In genomic region chr9:35175251-35176123, GRCm38 (mm10) we compare ENCODE assay signal across 8 mouse cellular contexts. TPM values are rescaled to one million over a fixed set of nuclear protein-coding genes. Genes with fewer than 3 reads are reported as not detected.
DNase-seq lines count a peak whose midpoint lies in the region; ATAC-seq and TF ChIP-seq lines count a peak whose summit lies in the region.

Dcps (minus strand) TSS chr9:35176061.

- no peak for TF ChIP-seq CTCF in C2C12 (IDR thresholded peaks at IDR 0.05; ENCODE audit: control insufficient read depth, insufficient read depth, insufficient read length)
- TF ChIP-seq CTCF in brain, embryonic 14.5 days (IDR thresholded peaks at IDR 0.05; ENCODE audit: borderline replicate concordance, extremely low read depth, insufficient read depth, insufficient read length): peak; percentile 20; the same call in 1 of the 2 replicates
- TF ChIP-seq CTCF in liver, adult 2 months (IDR thresholded peaks at IDR 0.05; ENCODE audit: low read depth, low read length): 0 out of 2 replicates have a peak, but pooled peaks have one; percentile 27

- peaks cover 4% of the 10 kb centered on the region for H3K9me3 ChIP-seq in erythroblast, embryonic 14.5 days (ENCODE audit: control insufficient read depth, low read length)
- no peaks in the 10 kb centered on the region for H3K9me3 ChIP-seq in heart, embryonic 11.5 days (replicated peaks; ENCODE audit: control insufficient read depth, low read length)
- no peaks in the 10 kb centered on the region for H3K9me3 ChIP-seq in kidney, embryonic 16.5 days (ENCODE audit: low read length)

- H3K4me1 ChIP-seq in erythroblast, embryonic 14.5 days (ENCODE audit: control insufficient read depth): peaks cover 44% of the 10 kb centered on the region
- H3K4me1 ChIP-seq in heart, embryonic 11.5 days (ENCODE audit: control insufficient read depth, insufficient read depth, low read length): no peaks in the 10 kb centered on the region
- peaks cover 17% of the 10 kb centered on the region for H3K4me1 ChIP-seq in kidney, embryonic 16.5 days (ENCODE audit: insufficient read depth, low read length)
- peaks cover 3% of the 10 kb centered on the region for H3K4me1 ChIP-seq in liver, adult 2 months (ENCODE audit: control insufficient read depth, insufficient read depth, low read length)

- H3K9ac ChIP-seq in heart, embryonic 11.5 days (ENCODE audit: low read depth, low read length): peak within 1 kb of the TSS; percentile 79
- H3K9ac ChIP-seq in kidney, embryonic 16.5 days (replicated peaks; ENCODE audit: low read length): peak within 1 kb of the TSS; percentile 79
- H3K9ac ChIP-seq in liver, adult 2 months (ENCODE audit: low read depth, low read length): peak within 1 kb of the TSS; percentile 75

- peak within 1 kb of the TSS; percentile 53 for H3K4me3 ChIP-seq in C2C12 (ENCODE audit: insufficient read depth, poor library complexity, severe bottlenecking)
- peak within 1 kb of the TSS; percentile 76 for H3K4me3 ChIP-seq in erythroblast, embryonic 14.5 days (replicated peaks)
- H3K4me3 ChIP-seq in heart, embryonic 11.5 days (ENCODE audit: low read depth, low read length): peak within 1 kb of the TSS; percentile 64
- peak within 1 kb of the TSS; percentile 80 for H3K4me3 ChIP-seq in kidney, embryonic 16.5 days (ENCODE audit: low read length)
- peak within 1 kb of the TSS; percentile 71 for H3K4me3 ChIP-seq in liver, adult 2 months (ENCODE audit: insufficient read depth, low read depth, low read length)
- H3K4me3 ChIP-seq in myocyte: peak within 1 kb of the TSS; percentile 68

- H3K27ac ChIP-seq in heart, embryonic 11.5 days (ENCODE audit: low read depth, low read length): peak within 1 kb of the TSS; percentile 81; the same call in 1 of the 2 replicates
- peak within 1 kb of the TSS; percentile 92 for H3K27ac ChIP-seq in kidney, embryonic 16.5 days (ENCODE audit: low read length)
- peak within 1 kb of the TSS; percentile 82 for H3K27ac ChIP-seq in liver, adult 2 months (replicated peaks; ENCODE audit: insufficient read depth, low read depth, low read length)

- peak within 1 kb of the TSS; percentile 77 for H3K4me2 ChIP-seq in heart, embryonic 11.5 days
- peak within 1 kb of the TSS; percentile 77 for H3K4me2 ChIP-seq in kidney, embryonic 16.5 days (replicated peaks; ENCODE audit: low read depth, low read length)
- H3K4me2 ChIP-seq in myocyte (ENCODE audit: low read depth): peak within 1 kb of the TSS; percentile 98

- peak; percentile 36; the same call in 1 of the 2 replicates for TF ChIP-seq POLR2A in brain, embryonic 14.5 days (IDR thresholded peaks at IDR 0.05; ENCODE audit: borderline replicate concordance, extremely low read depth, insufficient read depth, insufficient read length, poor library complexity, severe bottlenecking)
- peak; percentile 63 for TF ChIP-seq POLR2A in liver, adult 2 months (IDR thresholded peaks at IDR 0.05; ENCODE audit: extremely low read depth, insufficient read depth, low read length)
- TF ChIP-seq POLR2A in myocyte (IDR thresholded peaks at IDR 0.05; ENCODE audit: insufficient read length, low read depth): peak; percentile 70

- H3ac ChIP-seq in C2C12 (ENCODE audit: control insufficient read depth, insufficient read length, low read depth) (peak within 1 kb of the TSS; percentile 78), myocyte (ENCODE audit: control insufficient read depth, insufficient read length) (peak within 1 kb of the TSS; percentile 3)

- H3K27me3 ChIP-seq in C2C12 (ENCODE audit: control insufficient read depth, insufficient read depth, insufficient read length): no peaks in the 10 kb centered on the region
- no peaks in the 10 kb centered on the region for H3K27me3 ChIP-seq in erythroblast, embryonic 14.5 days (ENCODE audit: control insufficient read depth)
- no peaks in the 10 kb centered on the region for H3K27me3 ChIP-seq in heart, embryonic 11.5 days (ENCODE audit: control insufficient read depth, insufficient read depth, low read length)
- H3K27me3 ChIP-seq in kidney, embryonic 16.5 days (ENCODE audit: insufficient read depth, low read length): no peaks in the 10 kb centered on the region
- no peaks in the 10 kb centered on the region for H3K27me3 ChIP-seq in liver, adult 2 months (ENCODE audit: control insufficient read depth, insufficient read depth, low read length)
- H3K27me3 ChIP-seq in myocyte (ENCODE audit: control insufficient read depth, insufficient read depth, insufficient read length): no peaks in the 10 kb centered on the region
- no peaks in the 10 kb centered on the region for H3K27me3 ChIP-seq in splenic B cell, adult 2 months (ENCODE audit: control insufficient read depth, insufficient read depth, low read length, poor library complexity, severe bottlenecking)

- H3K79me2 ChIP-seq in C2C12 (ENCODE audit: control insufficient read depth, insufficient read depth): peaks cover 25% of the 10 kb centered on the region
- H3K79me2 ChIP-seq in liver, adult 2 months (ENCODE audit: control insufficient read depth, insufficient read depth, low read length): no peaks in the 10 kb centered on the region
- H3K79me2 ChIP-seq in myocyte (ENCODE audit: control insufficient read depth, insufficient read depth): peaks cover 8% of the 10 kb centered on the region

- H3K36me3 ChIP-seq in C2C12 (ENCODE audit: control insufficient read depth, insufficient read depth): no peaks in the 10 kb centered on the region
- peaks cover 32% of the 10 kb centered on the region for H3K36me3 ChIP-seq in erythroblast, embryonic 14.5 days (ENCODE audit: control insufficient read depth)
- no peaks in the 10 kb centered on the region for H3K36me3 ChIP-seq in heart, embryonic 11.5 days (ENCODE audit: control insufficient read depth, insufficient read depth, low read length)
- peaks cover 4% of the 10 kb centered on the region; the same call in 1 of the 2 replicates for H3K36me3 ChIP-seq in kidney, embryonic 16.5 days (ENCODE audit: insufficient read depth, low read length)
- H3K36me3 ChIP-seq in liver, adult 2 months (ENCODE audit: control insufficient read depth, insufficient read depth, low read length): peaks cover 4% of the 10 kb centered on the region
- H3K36me3 ChIP-seq in myocyte (ENCODE audit: control insufficient read depth, insufficient read depth): peaks cover 5% of the 10 kb centered on the region
- no peaks in the 10 kb centered on the region for H3K36me3 ChIP-seq in splenic B cell, adult 2 months (ENCODE audit: control insufficient read depth, insufficient read depth, low read length, poor library complexity, severe bottlenecking)

- under 1% methylated on average over 38 of the region's 38 CpGs for WGBS in heart, embryonic 11.5 days (ENCODE audit: insufficient replicate concordance)
- under 1% methylated on average over 38 of the region's 38 CpGs for WGBS in kidney, embryonic 16.5 days
- under 1% methylated on average over 38 of the region's 38 CpGs for WGBS in liver, adult 2 months

- peak; percentile 98 for DNase-seq in brain, embryonic 14.5 days (ENCODE audit: low read depth)
- peak; percentile 93 for DNase-seq in liver, adult 2 months (ENCODE audit: extremely low read depth, low read depth, low spot score)
- peak; percentile 95 for DNase-seq in splenic B cell, adult 2 months (ENCODE audit: low read depth, low spot score)

- peak; percentile 94 for ATAC-seq in heart, embryonic 11.5 days (replicated peaks; ENCODE audit: insufficient number of reproducible peaks, low FRiP score, low TSS enrichment)
- ATAC-seq in kidney, embryonic 16.5 days (ENCODE audit: low FRiP score, low TSS enrichment): peak; percentile 98

- H3K79me3 ChIP-seq in C2C12 (ENCODE audit: low read depth): peaks cover 8% of the 10 kb centered on the region

TF ChIP-seq in C2C12, 6 proteins besides CTCF, POLR2A, EP300 and RAD21:
- TF ChIP-seq USF1 (IDR thresholded peaks at IDR 0.05; ENCODE audit: low read depth) (peak; percentile 16), MAX (IDR thresholded peaks at IDR 0.05) (no peak)

TF ChIP-seq in myocyte, 11 proteins besides CTCF, POLR2A, EP300 and RAD21:
- no peak for TF ChIP-seq REST (IDR thresholded peaks at IDR 0.05; ENCODE audit: insufficient read depth, insufficient read length)
- TF ChIP-seq MYOG (IDR thresholded peaks at IDR 0.05; ENCODE audit: control insufficient read depth in 1 of 3, insufficient read depth in 1 of 3, insufficient read length in 2 of 3, low read depth in 2 of 3): peak in 1 of 3 experiments; percentile 29
- TF ChIP-seq USF1 (IDR thresholded peaks at IDR 0.05; ENCODE audit: low read depth): peak; percentile 26
- no peak for TF ChIP-seq TCF12 (IDR thresholded peaks at IDR 0.05; ENCODE audit: insufficient read depth, poor library complexity, severe bottlenecking)
- peak; percentile 66 for TF ChIP-seq POLR2AphosphoS2 (IDR thresholded peaks at IDR 0.05; ENCODE audit: insufficient read length, low read depth)
- no peak for TF ChIP-seq CEBPB (IDR thresholded peaks at IDR 0.05; ENCODE audit: insufficient read depth, poor library complexity, severe bottlenecking)
- peak; percentile 20 for TF ChIP-seq E2F4 (IDR thresholded peaks at IDR 0.05; ENCODE audit: insufficient read depth)
- TF ChIP-seq MYOD1 (IDR thresholded peaks at IDR 0.05; ENCODE audit: control insufficient read depth in 1 of 3, insufficient read length in 2 of 3, low read depth in 2 of 3): peak in 1 of 3 experiments; percentile 22
- no peak for TF ChIP-seq SRF (IDR thresholded peaks at IDR 0.05; ENCODE audit: control insufficient read depth, insufficient read length, low read depth)
- no peak for TF ChIP-seq TCF3 (IDR thresholded peaks at IDR 0.05; ENCODE audit: insufficient read length, low read depth)

RNA-seq across cellular contexts. Expression of gene Dcps, which starts in this region (rescaled TPM):
- polyA plus RNA-seq in C2C12 (2012; fragmentation: generic; extraction: Trizol): 74.7 TPM
- polyA plus RNA-seq in brain, embryonic 14.5 days (2012; rRNA removed): 58.0 and 82.2 TPM in 2 replicates
- 11.0 and 14.3 TPM in 2 replicates for polyA plus RNA-seq in erythroblast, embryonic 14.5 days (2012)
- 68.0 and 69.3 TPM in 2 replicates for polyA plus RNA-seq in heart, embryonic 11.5 days (2014; fragmentation: Nextera tagmentation; extraction: Ambion mirVana)
- polyA plus RNA-seq in kidney, embryonic 16.5 days (2015; fragmentation: Nextera tagmentation; extraction: Ambion mirVana): 98.4 and 102 TPM in 2 replicates
- 21.0 and 21.2 TPM in 2 replicates for total RNA-seq in liver, adult 2 months (2014; rRNA removed)
- polyA plus RNA-seq in liver, adult 2 months (2012; rRNA removed): 24.0 and 27.4 TPM in 2 replicates
- 72.8 TPM for polyA plus RNA-seq in myocyte (2012; fragmentation: generic; extraction: Trizol)

Comparison
In these comparisons a context has a peak if more than half of its experiments do, and no peak if none do; other contexts are left out.
1. Peak in every context shown above with its lines: DNase-seq, ATAC-seq, H3K4me3 ChIP-seq and H3K27ac ChIP-seq.